24 mouse cellular contexts compared by ENCODE assay signal in the genomic region with DNA sequence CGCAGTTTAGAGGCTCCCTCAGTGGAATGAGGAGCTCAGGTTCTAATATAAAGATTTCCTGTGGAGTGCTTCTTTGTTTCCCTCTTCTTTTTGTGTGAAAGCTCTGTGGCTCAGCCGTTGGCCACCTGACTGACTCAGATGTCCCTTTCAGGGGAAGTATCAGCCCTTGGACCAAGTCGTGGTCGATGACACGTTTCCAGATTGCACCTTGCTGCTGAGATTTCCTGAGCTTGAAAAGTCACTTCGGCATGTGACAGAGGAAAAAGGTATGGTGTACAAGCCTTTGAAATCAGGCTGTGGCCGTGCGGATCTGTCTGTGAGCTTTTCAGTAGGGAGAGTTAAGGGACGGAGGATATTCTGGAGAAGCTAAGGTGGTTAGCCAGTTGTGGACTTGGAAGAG.
DNase-seq lines count a peak whose midpoint lies in the region; ATAC-seq and TF ChIP-seq lines count a peak whose summit lies in the region.
"Had no signal": no experiment of that assay in that cellular context is flagged by ENCODE, and none has a peak within 500 bp of the region (broad histone marks: within the 10 kb centered on the region; RNA-seq: fewer than 3 reads in every experiment).

No protein-coding gene starts in this region.

- in situ Hi-C loops in CH12.LX (cut with MboI; ENCODE audit: low pct_ligation_motif_present, low pct_unique_long_range_greater_than_20kb, low sequenced_read_pairs), result no loop called here

- H3K79me2 ChIP-seq in CH12.LX (replicated peaks; ENCODE audit: control insufficient read depth, extremely low read depth, insufficient read depth, poor library complexity, severe bottlenecking), result no peaks in the 10 kb centered on the region

- no peak overlapping the region for H3K4me2 ChIP-seq in midbrain, embryonic 11.5 days
- H3K4me2 ChIP-seq in CH12.LX (ENCODE audit: insufficient read depth, low read depth, poor library complexity, severe bottlenecking), result no peak overlapping the region
- H3K4me2 ChIP-seq: embryonic facial prominence, embryonic 12.5 days; forebrain, embryonic 12.5 days had no signal

- peaks cover 10% of the 10 kb centered on the region; the same call in 1 of the 2 replicates for H3K4me1 ChIP-seq in midbrain, embryonic 10.5 days
- 0 out of 2 replicates have a peak, but pooled peaks cover 2% of the 10 kb centered on the region for H3K4me1 ChIP-seq in midbrain, embryonic 11.5 days (ENCODE audit: control insufficient read depth, insufficient read depth, low read length)
- peaks cover 23 to 66% of the 10 kb centered on the region in 2 experiments for H3K4me1 ChIP-seq in CH12.LX (ENCODE audit: control insufficient read depth in 1 of 2, insufficient read depth in 2 of 2)
- no peaks in the 10 kb centered on the region for H3K4me1 ChIP-seq in lung, adult 2 months (ENCODE audit: control insufficient read depth, insufficient read depth, low read length)
- H3K4me1 ChIP-seq: embryonic facial prominence, embryonic 12.5 days; forebrain, embryonic 12.5 days had no signal

- TF ChIP-seq EP300 in CH12.LX (IDR thresholded peaks at IDR 0.05; ENCODE audit: low read length), result no peak

- dilution Hi-C loops in CH12.LX (cut with MboI; ENCODE audit: extremely low pct_ligation_motif_present, extremely low pct_unique_long_range_greater_than_20kb, low sequenced_read_pairs), result no loop called here

- H3K36me3 ChIP-seq in midbrain, embryonic 10.5 days, result peaks cover 27% of the 10 kb centered on the region
- peaks cover 3% of the 10 kb centered on the region; the same call in 1 of the 2 replicates for H3K36me3 ChIP-seq in midbrain, embryonic 11.5 days (ENCODE audit: control insufficient read depth, insufficient read depth, low read length)
- peaks cover 3 to 44% of the 10 kb centered on the region in 2 experiments for H3K36me3 ChIP-seq in CH12.LX (replicated peaks in 1 of 2; ENCODE audit: control insufficient read depth in 1 of 2, insufficient read depth in 1 of 2, low read length in 1 of 2)

- peak overlapping the region; percentile 25; the same call in 1 of the 2 replicates for H3K27ac ChIP-seq in midbrain, embryonic 10.5 days (replicated peaks)
- no peak overlapping the region for H3K27ac ChIP-seq in midbrain, embryonic 11.5 days (ENCODE audit: low read depth, low read length)
- no peak overlapping the region for H3K27ac ChIP-seq in CH12.LX (ENCODE audit: insufficient read depth, low read depth)
- H3K27ac ChIP-seq: embryonic facial prominence, embryonic 12.5 days; forebrain, embryonic 10.5 days; forebrain, embryonic 12.5 days had no signal

- no peak for ATAC-seq in midbrain, embryonic 11.5 days (ENCODE audit: low FRiP score)
- ATAC-seq in erythroblast, adult 5-6 weeks (replicated peaks; ENCODE audit: low FRiP score, poor library complexity, severe bottlenecking), result no peak
- ATAC-seq: CD4-positive, CD25-positive, alpha-beta regulatory T cell, adult 4 months; forebrain, embryonic 14.5 days; forebrain, embryonic 16.5 days had no signal

- no peak for TF ChIP-seq POLR2A in CH12.LX (IDR thresholded peaks at IDR 0.05; ENCODE audit: low read depth, low read length)
- TF ChIP-seq POLR2A in lung, adult 2 months (IDR thresholded peaks at IDR 0.05; ENCODE audit: borderline replicate concordance, extremely low read depth, low read depth, low read length), result no peak

- no peak overlapping the region for H3K4me3 ChIP-seq in midbrain, embryonic 10.5 days
- no peak overlapping the region for H3K4me3 ChIP-seq in midbrain, embryonic 11.5 days (ENCODE audit: low read depth, low read length)
- no peak overlapping the region for H3K4me3 ChIP-seq in CH12.LX (replicated peaks in 1 of 3; ENCODE audit: low read depth in 2 of 3, low read length in 2 of 3, poor library complexity in 1 of 3)
- no peak overlapping the region for H3K4me3 ChIP-seq in lung, adult 2 months (replicated peaks; ENCODE audit: extremely low read depth, low read depth, low read length)
- H3K4me3 ChIP-seq: embryonic facial prominence, embryonic 12.5 days; erythroblast, embryonic 14.5 days; forebrain, embryonic 10.5 days; forebrain, embryonic 12.5 days had no signal

- no peak overlapping the region for H3K9ac ChIP-seq in midbrain, embryonic 11.5 days (ENCODE audit: low read length)
- no peak overlapping the region for H3K9ac ChIP-seq in CH12.LX (ENCODE audit: insufficient read depth, low read depth)
- H3K9ac ChIP-seq: embryonic facial prominence, embryonic 12.5 days; forebrain, embryonic 12.5 days had no signal

- no peak for TF ChIP-seq CTCF in CH12.LX (conservative IDR thresholded peaks at IDR 0.05 in 1 of 2, IDR thresholded peaks at IDR 0.05 in 1 of 2; ENCODE audit: low read depth in 2 of 2, low read length in 2 of 2)
- no peak for TF ChIP-seq CTCF in lung, adult 2 months (IDR thresholded peaks at IDR 0.05; ENCODE audit: insufficient read depth, low read length)

- no peak for TF ChIP-seq RAD21 in CH12.LX (IDR thresholded peaks at IDR 0.05; ENCODE audit: low read depth, low read length)

- no peak for DNase-seq in midbrain, embryonic 10.5 days (ENCODE audit: low spot score)
- DNase-seq in midbrain, embryonic 11.5 days (ENCODE audit: low spot score, missing footprints), result no peak
- peak; percentile 15 for DNase-seq in A20 (ENCODE audit: low read depth, low spot score)
- no peak for DNase-seq in CH12.LX (ENCODE audit: extremely low read depth)
- no peak for DNase-seq in lung, adult 2 months
- DNase-seq: adrenal gland, adult 2 months; adrenal gland, postnatal 10 days; adrenal gland, postnatal 25 days; B cell, adult 2 months; cerebellum, adult 11 months; cerebellum, adult 18-20 months; cerebellum, adult 8-10 months; cerebellum, adult 9-11 months; cerebellum, postnatal 14 days; cerebellum, postnatal 36 days; embryo, embryonic 11 days had no signal

- no peaks in the 10 kb centered on the region for H3K27me3 ChIP-seq in midbrain, embryonic 10.5 days (ENCODE audit: low read depth, poor library complexity, severe bottlenecking)
- no peaks in the 10 kb centered on the region for H3K27me3 ChIP-seq in midbrain, embryonic 11.5 days (ENCODE audit: control insufficient read depth, insufficient read depth, low read length)
- H3K27me3 ChIP-seq in CH12.LX (replicated peaks), result no peaks in the 10 kb centered on the region
- H3K27me3 ChIP-seq: embryonic facial prominence, embryonic 12.5 days; forebrain, embryonic 12.5 days had no signal

- 75% methylated on average over 9 of the region's 9 CpGs for WGBS in midbrain, embryonic 10.5 days
- WGBS in midbrain, embryonic 11.5 days, result 71% methylated on average over 9 of the region's 9 CpGs
- whole genome bisulfite sequencing in lung, adult 2 months, result 83% methylated on average over 9 of the region's 9 CpGs

- no peaks in the 10 kb centered on the region for H3K9me3 ChIP-seq in midbrain, embryonic 10.5 days (replicated peaks)
- no peaks in the 10 kb centered on the region for H3K9me3 ChIP-seq in midbrain, embryonic 11.5 days (ENCODE audit: control insufficient read depth, low read length)
- no peaks in the 10 kb centered on the region for H3K9me3 ChIP-seq in CH12.LX (replicated peaks; ENCODE audit: low read length)
- H3K9me3 ChIP-seq: embryonic facial prominence, embryonic 12.5 days; forebrain, embryonic 10.5 days; forebrain, embryonic 12.5 days had no signal

TF ChIP-seq in CH12.LX, 34 proteins besides CTCF, POLR2A, EP300 and RAD21:
- TF ChIP-seq ETS1 (conservative IDR thresholded peaks at IDR 0.05; ENCODE audit: low read depth, low read length), result peak; percentile 43; the same call in 1 of the 2 replicates
- TF ChIP-seq POLR2AphosphoS2 (IDR thresholded peaks at IDR 0.05; ENCODE audit: low read depth, low read length), result no peak
- peak; percentile 66; the same call in 1 of the 2 replicates for TF ChIP-seq BHLHE40 (IDR thresholded peaks at IDR 0.05; ENCODE audit: low read depth, low read length)
- peak; percentile 15; the same call in 1 of the 2 replicates for TF ChIP-seq JUN (IDR thresholded peaks at IDR 0.05; ENCODE audit: insufficient read depth, low read depth, low read length)
TF ChIP-seq in CH12.LX: peak in this region for 3.
